Comparison of ENCODE assay signal across 11 mouse cellular contexts in genomic region chr14:48752579-48752905, GRCm38 (mm10).
DNase-seq lines count a peak whose midpoint lies in the region; ATAC-seq and TF ChIP-seq lines count a peak whose summit lies in the region.
"Had no signal": no experiment of that assay in that cellular context is flagged by ENCODE, and none has a peak within 500 bp of the region (broad histone marks: within the 10 kb centered on the region; RNA-seq: fewer than 3 reads in every experiment).

No protein-coding gene starts in this region.

- H3K27me3 ChIP-seq in heart, embryonic 10.5 days (ENCODE audit: insufficient read depth, poor library complexity, severe bottlenecking) = peaks cover 24% of the 10 kb centered on the region
- H3K27me3 ChIP-seq in testis, adult 2 months (ENCODE audit: control insufficient read depth, insufficient read depth, low read length) = no peaks in the 10 kb centered on the region
- peaks cover 15% of the 10 kb centered on the region for H3K27me3 ChIP-seq in liver, embryonic 13.5 days
- H3K27me3 ChIP-seq in stomach, postnatal 0 days (ENCODE audit: control insufficient read depth, insufficient read depth, low read length) = no peaks in the 10 kb centered on the region

- DNase-seq in heart, embryonic 10.5 days (ENCODE audit: low spot score) = no peak
- no peak for DNase-seq in heart, adult 9 months (ENCODE audit: low spot score in 2 of 2)
- no peak for DNase-seq in testis, postnatal 10 days (ENCODE audit: low spot score)
- DNase-seq in liver, embryonic 13.5 days = no peak
- no peak for DNase-seq in stomach, postnatal 0 days (ENCODE audit: low spot score)
- DNase-seq in cerebellum, adult 11-12 months = no peak
- DNase-seq in spleen, postnatal 14 days (ENCODE audit: low spot score in 2 of 2) = no peak
- DNase-seq: adrenal gland, postnatal 10 days; cerebellum, adult 9-10 months; lung, postnatal 4 days had no signal

- no peak for TF ChIP-seq POLR2A in testis, adult 2 months (IDR thresholded peaks at IDR 0.05; ENCODE audit: control insufficient read depth, low read depth, low read length)

- TF ChIP-seq CTCF in testis, adult 2 months (IDR thresholded peaks at IDR 0.05; ENCODE audit: control insufficient read depth, insufficient read depth, insufficient replicate concordance, low read depth, low read length) = no peak
- TF ChIP-seq CTCF in stomach, postnatal 0 days (IDR thresholded peaks at IDR 0.05; ENCODE audit: low read depth) = no peak

- H3K9me3 ChIP-seq in heart, embryonic 10.5 days = no peaks in the 10 kb centered on the region
- no peaks in the 10 kb centered on the region for H3K9me3 ChIP-seq in liver, embryonic 13.5 days (replicated peaks)
- H3K9me3 ChIP-seq in stomach, postnatal 0 days (ENCODE audit: control insufficient read depth, low read length) = no peaks in the 10 kb centered on the region

- WGBS in heart, embryonic 10.5 days = 35% methylated on average over 8 of the region's 8 CpGs
- 44% methylated on average over 8 of the region's 8 CpGs for WGBS in liver, embryonic 13.5 days (ENCODE audit: insufficient replicate concordance)
- WGBS in stomach, postnatal 0 days = 37% methylated on average over 8 of the region's 8 CpGs

- H3K4me1 ChIP-seq in heart, embryonic 10.5 days = no peaks in the 10 kb centered on the region
- H3K4me1 ChIP-seq in testis, adult 2 months (ENCODE audit: control insufficient read depth, insufficient read depth, low read length) = peaks cover 7% of the 10 kb centered on the region
- no peaks in the 10 kb centered on the region for H3K4me1 ChIP-seq in liver, embryonic 13.5 days (replicated peaks)
- H3K4me1 ChIP-seq in stomach, postnatal 0 days (replicated peaks; ENCODE audit: control insufficient read depth, insufficient read depth) = no peaks in the 10 kb centered on the region

- H3K36me3 ChIP-seq in heart, embryonic 10.5 days = no peaks in the 10 kb centered on the region
- H3K36me3 ChIP-seq in testis, adult 2 months (ENCODE audit: control insufficient read depth, insufficient read depth, low read length) = no peaks in the 10 kb centered on the region
- H3K36me3 ChIP-seq in liver, embryonic 13.5 days = no peaks in the 10 kb centered on the region
- no peaks in the 10 kb centered on the region for H3K36me3 ChIP-seq in stomach, postnatal 0 days (ENCODE audit: control insufficient read depth, insufficient read depth, low read length)

- no peak overlapping the region for H3K27ac ChIP-seq in heart, embryonic 10.5 days
- H3K27ac ChIP-seq in testis, adult 2 months (ENCODE audit: control insufficient read depth, insufficient read depth, low read depth, low read length) = no peak overlapping the region
- no peak overlapping the region for H3K27ac ChIP-seq in liver, embryonic 13.5 days
- no peak overlapping the region for H3K27ac ChIP-seq in stomach, postnatal 0 days (replicated peaks)

- no peak overlapping the region for H3K9ac ChIP-seq in liver, embryonic 13.5 days
- H3K9ac ChIP-seq in stomach, postnatal 0 days (ENCODE audit: low read length) = no peak overlapping the region

- peak overlapping the region; percentile 49; the same call in 1 of the 2 replicates for H3K4me3 ChIP-seq in heart, embryonic 10.5 days
- H3K4me3 ChIP-seq in testis, adult 2 months (ENCODE audit: control insufficient read depth, low read depth, low read length) = peak overlapping the region; percentile 39; the same call in 1 of the 2 replicates
- no peak overlapping the region for H3K4me3 ChIP-seq in liver, embryonic 13.5 days (replicated peaks)
- H3K4me3 ChIP-seq in stomach, postnatal 0 days (ENCODE audit: low read depth, low read length) = no peak overlapping the region

- no peak for ATAC-seq in liver, embryonic 13.5 days (ENCODE audit: low read depth)
- ATAC-seq in stomach, postnatal 0 days (ENCODE audit: low FRiP score, low TSS enrichment) = no peak

- 0 out of 2 replicates have a peak overlapping the region, but pooled peaks have one; percentile 22 for H3K4me2 ChIP-seq in liver, embryonic 13.5 days
- H3K4me2 ChIP-seq in stomach, postnatal 0 days (replicated peaks; ENCODE audit: low read depth) = 0 out of 2 replicates have a peak overlapping the region, but pooled peaks have one; percentile 15

- no peak for TF ChIP-seq EP300 in stomach, postnatal 0 days (optimal IDR thresholded peaks at IDR 0.05)

Comparison
In these comparisons a context has a peak if more than half of its experiments do, and no peak if none do; other contexts are left out.
1. H3K4me3 ChIP-seq: peak in heart, embryonic 10.5 days (single experiment) and testis, adult 2 months (single experiment); none in liver, embryonic 13.5 days (single experiment) and stomach, postnatal 0 days (single experiment).